Mouse (Mus musculus) neural tube, embryonic 13.5 days (tissue): Measurements from ENCODE around the gene Mars2. TPM values are rescaled to one million over a fixed set of nuclear protein-coding genes. Genes with fewer than 3 reads are reported as not detected.

Source experiments
- polyA plus RNA-seq: library from polyadenylated mRNA; unstranded; fragments of >200 nt; fragmentation: Nextera tagmentation; extraction: Ambion mirVana; gene quantifications from 2 replicates; pipeline ENCODE4 v1.2.1, GENCODE M21; 2015

Gene Mars2
- polyA plus RNA-seq, 1 experiment from 2014 or later, result 2.4 TPM

Other genes starting within 250 kb of the Mars2 start
- gene Sf3b1, start 209.7 kb upstream of the Mars2 start, polyA plus RNA-seq, result 301 and 356 TPM in 2 replicates
- gene Coq10b, start 184.4 kb upstream of the Mars2 start, polyA plus RNA-seq, result 32.5 and 34.0 TPM in 2 replicates
- gene Hspe1, start 149.0 kb upstream of the Mars2 start, polyA plus RNA-seq, result 286 and 293 TPM in 2 replicates
- 274 and 281 TPM in 2 replicates for gene Hspd1, start 148.9 kb upstream of the Mars2 start, polyA plus RNA-seq
- gene Mob4, start 105.9 kb upstream of the Mars2 start, polyA plus RNA-seq, result 187 and 204 TPM in 2 replicates
- gene Rftn2, start 10.4 kb upstream of the Mars2 start, polyA plus RNA-seq, result 9.4 and 12.7 TPM in 2 replicates
- gene Boll, start 126.3 kb downstream of the Mars2 start, polyA plus RNA-seq, result 0.49 TPM in 1 of 2 replicates, not detected in the other
- 3.9 and 4.4 TPM in 2 replicates for gene Plcl1, start 168.7 kb downstream of the Mars2 start, polyA plus RNA-seq